Mouse (Mus musculus) bone marrow, adult 2 months (tissue): Measurements from ENCODE around the gene Gpc6.

Source experiments
- CTCF ChIP-seq: fragments of 200-500 bp; IDR thresholded peaks from 2 replicates; pipeline ENCODE4 v1.5.1; 2011; ENCODE audit warnings: low read length, control low read depth; ENCODE audit not compliant: control insufficient read depth, insufficient read depth
- POLR2A ChIP-seq: fragments of 200-500 bp; IDR thresholded peaks from 2 replicates; pipeline ENCODE4 v1.6.1; 2011; ENCODE audit warnings: low read depth, mild to moderate bottlenecking, control low read depth, low read length, borderline replicate concordance; ENCODE audit not compliant: control insufficient read depth

- no peak for TF ChIP-seq CTCF
- no peak for TF ChIP-seq POLR2A
Observed at GRCm38 (mm10) chr14:116928395-116928794, 3.3 kb downstream of the Gpc6 start.
